Mouse (Mus musculus) heart, adult 2 months (tissue): Measurements from ENCODE around the gene Opn4.

Source experiments
- CTCF ChIP-seq: fragments of 200-600 bp; IDR thresholded peaks from 2 replicates; pipeline ENCODE4 v1.8.1; 2022; ENCODE audit warnings: antibody characterized with exemption, mild to moderate bottlenecking, moderate library complexity
- EP300 ChIP-seq: fragments of 200-500 bp; IDR thresholded peaks from 2 replicates; pipeline ENCODE4 v1.6.1; 2011; ENCODE audit warnings: low read depth, low read length, control low read depth; ENCODE audit not compliant: insufficient read depth
- POLR2A ChIP-seq: fragments of 200-500 bp; IDR thresholded peaks from 2 replicates; pipeline ENCODE4 v1.6.1; 2011; ENCODE audit warnings: mild to moderate bottlenecking, low read depth, low read length, control low read depth; ENCODE audit not compliant: insufficient read depth

DNA sequence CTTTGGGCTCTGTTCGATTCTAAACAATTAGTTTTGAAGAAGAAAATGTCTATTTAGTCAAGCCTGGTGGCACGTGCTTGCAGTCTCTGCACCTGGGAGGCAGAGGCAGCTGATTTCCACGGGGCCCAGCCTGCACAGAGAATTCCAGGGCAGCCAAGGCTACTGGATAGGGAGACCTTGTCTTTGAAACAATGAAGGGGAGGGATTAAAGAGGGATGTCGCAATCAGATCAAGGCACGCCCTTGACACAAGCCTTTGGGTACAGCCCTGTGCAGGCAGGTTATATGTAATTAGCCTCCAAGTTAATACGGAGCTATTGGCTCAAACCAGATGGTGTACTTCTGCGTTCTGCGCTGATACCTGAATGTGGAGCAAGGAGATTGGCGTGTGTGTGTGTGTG, 18.9 kb upstream of the Opn4 start:
- TF ChIP-seq POLR2A: no peak
- TF ChIP-seq CTCF: no peak
- TF ChIP-seq EP300: no peak
